Mouse (Mus musculus) thymus, adult 2 months (tissue): ENCODE measurements at regions not wholly inside any gene's neighbourhood (a gene's known extent, or its start where the extent isn't known, plus 50 kb on each side); places are given as distances from the start of the nearest gene placed in this dataset.

Experiments used
- CTCF ChIP-seq: fragments of 200-500 bp; IDR thresholded peaks from 2 replicates; pipeline ENCODE4 v1.5.1; 2012; ENCODE audit warnings: mild to moderate bottlenecking, control low read depth, low read length, moderate library complexity, borderline replicate concordance; ENCODE audit not compliant: control insufficient read depth, poor library complexity, insufficient read depth; ENCODE audit errors: extremely low read depth
- POLR2A ChIP-seq: fragments of 200-500 bp; IDR thresholded peaks from 2 replicates; pipeline ENCODE4 v1.6.1; 2012; ENCODE audit warnings: mild to moderate bottlenecking, low read length, control low read depth, moderate library complexity; ENCODE audit not compliant: control insufficient read depth, poor library complexity, insufficient read depth; ENCODE audit errors: extremely low read depth

DNA sequence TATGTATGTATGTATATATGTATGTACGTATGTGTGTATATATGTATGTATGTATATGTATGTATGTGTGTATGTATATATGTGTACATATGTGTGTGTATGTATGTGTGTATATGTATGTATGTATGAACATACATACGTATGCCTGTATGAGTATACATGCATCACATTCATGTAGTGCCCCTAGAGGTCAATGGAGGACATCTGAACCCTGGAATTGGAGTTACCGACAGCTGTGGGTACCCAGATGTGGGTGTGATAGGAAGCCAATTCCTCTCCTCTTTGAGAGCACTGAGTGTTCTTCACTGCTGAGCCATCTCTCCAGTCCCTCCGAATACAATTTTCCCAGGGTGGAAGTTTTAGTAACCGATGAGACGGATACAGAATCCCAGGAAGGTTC lies 69.6 kb upstream of the Foxn3 start:
- TF ChIP-seq CTCF (no peak), POLR2A (no peak)
